Mouse (Mus musculus) midbrain, embryonic 14.5 days (tissue): Measurements from ENCODE around the gene Iqca. TPM values are rescaled to one million over a fixed set of nuclear protein-coding genes. Genes with fewer than 3 reads are reported as not detected.

ENCODE experiments used
- ATAC-seq: fragments of 200-750 bp; cut with Nextera tagmentation; 2 replicates; pipeline ENCODE4 v1.8.0; 2017; ENCODE audit warnings: moderate number of reproducible peaks, moderate library complexity; ENCODE audit not compliant: low FRiP score, low TSS enrichment
- DNase-seq: peaks from one replicate; pipeline ENCODE4 v3.0.0-alpha.2; 2015
- H3K27ac ChIP-seq: fragments of 300-500 bp; sonication (generic); replicated peaks from 2 replicates; pipeline ENCODE4 v1.5.1; 2014; ENCODE audit warnings: mild to moderate bottlenecking, low read depth, low read length, moderate library complexity
- H3K27me3 ChIP-seq: fragments of 300-500 bp; sonication (generic); 2 replicates; pipeline ENCODE4 v1.6.1; 2014; ENCODE audit warnings: low read length, control low read depth, mixed read lengths; ENCODE audit not compliant: control insufficient read depth, insufficient read depth
- H3K36me3 ChIP-seq: fragments of 300-500 bp; sonication (generic); 2 replicates; pipeline ENCODE4 v1.6.1; 2014; ENCODE audit warnings: low read length, control low read depth; ENCODE audit not compliant: control insufficient read depth, insufficient read depth
- H3K4me1 ChIP-seq: fragments of 300-500 bp; sonication (generic); 2 replicates; pipeline ENCODE4 v1.6.1; 2014; ENCODE audit warnings: mild to moderate bottlenecking, antibody characterized with exemption, low read length, control low read depth; ENCODE audit not compliant: control insufficient read depth, insufficient read depth
- H3K4me2 ChIP-seq: fragments of 300-500 bp; sonication (generic); 2 replicates; pipeline ENCODE4 v1.6.1; 2014; ENCODE audit warnings: mild to moderate bottlenecking, low read length, moderate library complexity
- H3K4me3 ChIP-seq: fragments of 300-500 bp; sonication (generic); replicated peaks from 2 replicates; pipeline ENCODE4 v1.5.1; 2014; ENCODE audit warnings: low read depth, low read length
- H3K9ac ChIP-seq: fragments of 300-500 bp; sonication (generic); replicated peaks from 2 replicates; pipeline ENCODE4 v1.6.1; 2014; ENCODE audit warnings: mild to moderate bottlenecking, low read length, moderate library complexity
- H3K9me3 ChIP-seq: fragments of 300-500 bp; sonication (generic); 2 replicates; pipeline ENCODE4 v1.6.1; 2016; ENCODE audit warnings: low read length, control low read depth, mixed read lengths; ENCODE audit not compliant: control insufficient read depth
- WGBS: fragments of 180-500 bp; shearing (Covaris S2); extraction: QIAGEN DNeasy Blood & Tissue Kit; methylation state at CpG from one replicate; pipeline ENCODE4 v1.1.7; 2014; 5-methylcytosine and 5-hydroxymethylcytosine counted together
- polyA plus RNA-seq: library from polyadenylated mRNA; unstranded; fragments of >200 nt; fragmentation: Nextera tagmentation; extraction: Ambion mirVana; gene quantifications from 2 replicates; pipeline ENCODE4 v1.2.1, GENCODE M21; 2014

The Iqca gene
- polyA plus RNA-seq, 1 experiment from 2014 or later: 0.20 TPM

GRCm38 (mm10) chr1:90162379-90162857 lies 9.2 kb upstream of the Iqca start:
- DNase-seq (no peak), ATAC-seq (no peak)
- Histone ChIP-seq H3K4me3 (no peak overlapping the region), H3K9me3 (no peaks in the 10 kb centered on the region), H3K27ac (no peak overlapping the region), H3K36me3 (no peaks in the 10 kb centered on the region), H3K9ac (no peak overlapping the region), H3K4me2 (no peak overlapping the region), H3K4me1 (peaks cover 7% of the 10 kb centered on the region; the same call in 1 of the 2 replicates), H3K27me3 (no peaks in the 10 kb centered on the region)
- 59% methylated on average over 13 of the region's 13 CpGs for WGBS

GRCm38 (mm10) chr1:90161623-90162022 lies 8.4 kb upstream of the Iqca start:
- Histone ChIP-seq H3K27ac (no peak overlapping the region), H3K4me2 (no peak overlapping the region), H3K36me3 (no peaks in the 10 kb centered on the region), H3K27me3 (no peaks in the 10 kb centered on the region), H3K9ac (no peak overlapping the region), H3K4me3 (no peak overlapping the region), H3K4me1 (peaks cover 7% of the 10 kb centered on the region; the same call in 1 of the 2 replicates), H3K9me3 (no peaks in the 10 kb centered on the region)
- ATAC-seq: no peak
- no peak for DNase-seq
- WGBS: 85% methylated on average over 6 of the region's 6 CpGs

- ATAC-seq (no peak), DNase-seq (no peak)
- no peak overlapping the region for H3K4me3 ChIP-seq
- H3K27ac ChIP-seq: no peak overlapping the region
- no peaks in the 10 kb centered on the region for H3K27me3 ChIP-seq
- peaks cover 7% of the 10 kb centered on the region; the same call in 1 of the 2 replicates for H3K4me1 ChIP-seq
- no peaks in the 10 kb centered on the region for H3K9me3 ChIP-seq
- 48% methylated on average over 13 of the region's 13 CpGs for WGBS
- H3K36me3 ChIP-seq: no peaks in the 10 kb centered on the region
- no peak overlapping the region for H3K9ac ChIP-seq
- H3K4me2 ChIP-seq: no peak overlapping the region
Measured at GRCm38 (mm10) chr1:90159927-90160326, 6.7 kb upstream of the Iqca start.

GRCm38 (mm10) chr1:90156589-90156988 lies 3.4 kb upstream of the Iqca start:
- Histone ChIP-seq H3K4me1 (peaks cover 9% of the 10 kb centered on the region), H3K36me3 (no peaks in the 10 kb centered on the region), H3K9me3 (no peaks in the 10 kb centered on the region), H3K27ac (no peak overlapping the region), H3K4me3 (no peak overlapping the region), H3K9ac (no peak overlapping the region), H3K4me2 (no peak overlapping the region), H3K27me3 (no peaks in the 10 kb centered on the region)
- ATAC-seq: no peak
- DNase-seq: no peak
- 75% methylated on average over 7 of the region's 7 CpGs for WGBS

GRCm38 (mm10) chr1:90153787-90154186 lies 586 bp upstream of the Iqca start:
- WGBS: 11% methylated on average over 6 of the region's 6 CpGs
- Histone ChIP-seq H3K36me3 (no peaks in the 10 kb centered on the region), H3K4me2 (peak overlapping the region; percentile 50), H3K4me3 (0 out of 2 replicates have a peak overlapping the region, but pooled peaks have one; percentile 12), H3K9ac (0 out of 2 replicates have a peak overlapping the region, but pooled peaks have one; percentile 2), H3K9me3 (no peaks in the 10 kb centered on the region), H3K4me1 (peaks cover 9% of the 10 kb centered on the region), H3K27me3 (no peaks in the 10 kb centered on the region), H3K27ac (peak overlapping the region; percentile 9; the same call in 1 of the 2 replicates)
- ATAC-seq (peak; percentile 14; the same call in 1 of the 2 replicates), DNase-seq (no peak)

GRCm38 (mm10) chr1:90139729-90140128 lies 13.5 kb downstream of the Iqca start:
- no peak overlapping the region for H3K27ac ChIP-seq
- no peaks in the 10 kb centered on the region for H3K4me1 ChIP-seq
- no peaks in the 10 kb centered on the region for H3K9me3 ChIP-seq
- H3K36me3 ChIP-seq: no peaks in the 10 kb centered on the region
- DNase-seq (no peak), ATAC-seq (no peak)
- no peak overlapping the region for H3K4me3 ChIP-seq
- H3K27me3 ChIP-seq: no peaks in the 10 kb centered on the region
- H3K4me2 ChIP-seq: no peak overlapping the region
- WGBS: 77% methylated on average over 8 of the region's 8 CpGs
- no peak overlapping the region for H3K9ac ChIP-seq

- H3K36me3 ChIP-seq: no peaks in the 10 kb centered on the region
- no peaks in the 10 kb centered on the region for H3K9me3 ChIP-seq
- 49% methylated on average over 11 of the region's 11 CpGs for WGBS
- no peak for ATAC-seq
- H3K9ac ChIP-seq: no peak overlapping the region
- H3K4me1 ChIP-seq: peaks cover 7% of the 10 kb centered on the region
- DNase-seq: peak; percentile 63
- no peak overlapping the region for H3K4me2 ChIP-seq
- 0 out of 2 replicates have a peak overlapping the region, but pooled peaks have one; percentile 32 for H3K27ac ChIP-seq
- H3K4me3 ChIP-seq: no peak overlapping the region
- no peaks in the 10 kb centered on the region for H3K27me3 ChIP-seq
Measured at GRCm38 (mm10) chr1:90132402-90132801, 20.8 kb downstream of the Iqca start.

- 0 out of 2 replicates have a peak overlapping the region, but pooled peaks have one; percentile 20 for H3K27ac ChIP-seq
- WGBS: 71% methylated on average over 7 of the region's 7 CpGs
Measured at GRCm38 (mm10) chr1:90131982-90132381, 21.2 kb downstream of the Iqca start.

GRCm38 (mm10) chr1:90124561-90124960 lies 28.6 kb downstream of the Iqca start:
- WGBS: 93% methylated on average over 12 of the region's 12 CpGs
- H3K4me3 ChIP-seq: no peak overlapping the region
- no peak overlapping the region for H3K4me2 ChIP-seq
- H3K27me3 ChIP-seq: no peaks in the 10 kb centered on the region
- DNase-seq (no peak), ATAC-seq (no peak)
- H3K4me1 ChIP-seq: no peaks in the 10 kb centered on the region
- no peak overlapping the region for H3K27ac ChIP-seq
- H3K36me3 ChIP-seq: no peaks in the 10 kb centered on the region
- no peak overlapping the region for H3K9ac ChIP-seq
- H3K9me3 ChIP-seq: no peaks in the 10 kb centered on the region

More at GRCm38 (mm10) chr1:90131982-90132381, 21.2 kb downstream of the Iqca start:
- H3K4me2 ChIP-seq: no peak overlapping the region
- no peak overlapping the region for H3K9ac ChIP-seq
- no peaks in the 10 kb centered on the region for H3K27me3 ChIP-seq
- H3K4me1 ChIP-seq: peaks cover 7% of the 10 kb centered on the region
- no peaks in the 10 kb centered on the region for H3K9me3 ChIP-seq
- no peaks in the 10 kb centered on the region for H3K36me3 ChIP-seq
- no peak overlapping the region for H3K4me3 ChIP-seq
- DNase-seq (no peak), ATAC-seq (no peak)
